Mouse (Mus musculus) stomach, embryonic 14.5 days (tissue): Measurements from ENCODE around the gene Adamts14. TPM values are rescaled to one million over a fixed set of nuclear protein-coding genes. Genes with fewer than 3 reads are reported as not detected.

Source experiments
- ATAC-seq: fragments of 200-750 bp; cut with Nextera tagmentation; 2 replicates; pipeline ENCODE4 v1.8.0; 2017; ENCODE audit warnings: low read depth, moderate TSS enrichment; ENCODE audit not compliant: insufficient number of reproducible peaks, insufficient read depth, low FRiP score
- H3K27ac ChIP-seq: fragments of 300-500 bp; sonication (generic); 2 replicates; pipeline ENCODE4 v1.5.1; 2014; ENCODE audit warnings: mild to moderate bottlenecking, low read length, moderate library complexity, mixed read lengths
- H3K27me3 ChIP-seq: fragments of 300-500 bp; sonication (generic); 2 replicates; pipeline ENCODE4 v1.6.1; 2014; ENCODE audit warnings: low read length, control low read depth, mixed read lengths; ENCODE audit not compliant: control insufficient read depth, insufficient read depth
- H3K36me3 ChIP-seq: fragments of 300-500 bp; sonication (generic); 2 replicates; pipeline ENCODE4 v1.6.1; 2014; ENCODE audit warnings: mild to moderate bottlenecking, control low read depth, low read length, moderate library complexity, mixed read lengths; ENCODE audit not compliant: control insufficient read depth, insufficient read depth
- H3K4me1 ChIP-seq: fragments of 300-500 bp; sonication (generic); 2 replicates; pipeline ENCODE4 v1.6.1; 2014; ENCODE audit warnings: low read length, control low read depth, mixed read lengths; ENCODE audit not compliant: control insufficient read depth, insufficient read depth
- H3K4me2 ChIP-seq: fragments of 300-500 bp; sonication (generic); replicated peaks from 2 replicates; pipeline ENCODE4 v1.6.1; 2014; ENCODE audit warnings: low read depth, low read length, control low read depth
- H3K4me3 ChIP-seq: fragments of 300-500 bp; sonication (generic); 2 replicates; pipeline ENCODE4 v1.5.1; 2014; ENCODE audit warnings: low read depth, low read length, control low read depth
- H3K9ac ChIP-seq: fragments of 300-500 bp; sonication (generic); replicated peaks from 2 replicates; pipeline ENCODE4 v1.6.1; 2014; ENCODE audit warnings: low read depth, mild to moderate bottlenecking, control low read depth, low read length, moderate library complexity, mixed read lengths
- H3K9me3 ChIP-seq: fragments of 300-500 bp; sonication (generic); 2 replicates; pipeline ENCODE4 v1.6.1; 2016; ENCODE audit warnings: low read depth, low read length, control low read depth; ENCODE audit not compliant: control insufficient read depth
- WGBS: fragments of 180-500 bp; shearing (Covaris S2); extraction: QIAGEN DNeasy Blood & Tissue Kit; methylation state at CpG from one replicate; pipeline ENCODE4 v1.1.7; 2014; 5-methylcytosine and 5-hydroxymethylcytosine counted together
- polyA plus RNA-seq: library from polyadenylated mRNA; unstranded; fragments of >200 nt; fragmentation: Nextera tagmentation; extraction: Ambion mirVana; gene quantifications from 2 replicates; pipeline ENCODE4 v1.2.1, GENCODE M21; 2014

Adamts14 gene
- polyA plus RNA-seq, 1 experiment from 2014 or later = 1.4 TPM

DNA sequence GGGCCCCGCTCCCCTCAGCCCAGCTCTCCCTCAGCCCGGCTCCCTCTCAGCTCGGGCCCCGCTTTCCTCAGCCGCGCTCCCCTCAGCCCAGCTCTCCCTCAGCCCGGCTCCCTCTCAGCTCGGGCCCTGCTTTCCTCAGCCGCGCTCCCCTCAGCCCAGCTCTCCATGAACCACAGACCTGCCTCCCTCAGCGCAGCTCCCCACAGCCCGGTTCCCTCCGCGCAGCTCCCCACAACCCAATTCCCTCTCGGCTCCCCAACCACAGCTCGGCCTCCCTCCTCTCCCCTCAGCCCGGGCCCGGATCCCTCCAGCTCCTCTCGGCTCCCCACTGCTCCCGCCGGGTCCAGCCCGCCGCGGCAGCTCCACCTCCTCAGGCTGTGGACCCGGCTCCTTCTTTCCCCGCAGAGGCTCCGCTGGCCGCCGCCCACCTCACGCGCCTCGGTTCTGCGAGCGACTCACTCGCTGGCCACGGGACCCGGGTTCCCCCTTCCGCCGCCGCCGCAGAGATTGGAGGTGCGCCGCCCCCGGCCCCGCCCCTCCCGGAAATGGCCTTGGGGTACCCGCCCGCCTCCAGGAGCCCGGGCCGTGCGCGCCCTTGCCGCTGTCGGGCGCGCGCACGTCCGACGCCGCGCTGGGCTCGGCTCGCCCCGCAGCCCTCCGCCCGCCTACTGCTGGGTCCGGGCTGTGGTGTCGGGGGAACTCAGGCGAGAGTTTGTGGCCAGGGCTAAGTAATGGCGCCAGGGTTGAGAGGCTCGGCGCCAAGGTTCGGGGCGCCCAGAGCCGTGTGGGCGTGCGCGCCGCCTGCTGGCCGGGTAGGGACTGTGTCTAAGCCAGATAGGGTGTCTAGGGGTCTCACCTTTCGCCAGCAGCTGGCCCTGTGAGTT is 125.8 kb downstream of the Adamts14 start, which contains the start of gene Sgpl1:
TSS of gene Sgpl1 (minus strand) at position 547 of the 884 bp plus-strand sequence.
- under 1% methylated on average over 80 of the region's 82 CpGs for WGBS

More for the DNA sequence above, 125.8 kb downstream of the Adamts14 start, which contains the start of gene Sgpl1:
- peak within 1 kb of the TSS; percentile 92 for H3K4me2 ChIP-seq
- H3K9me3 ChIP-seq = no peaks in the 10 kb centered on the region
- peaks cover 5% of the 10 kb centered on the region; the same call in 1 of the 2 replicates for H3K4me1 ChIP-seq
- H3K36me3 ChIP-seq = no peaks in the 10 kb centered on the region
- peak within 1 kb of the TSS; percentile 87 for H3K9ac ChIP-seq
- H3K27me3 ChIP-seq = no peaks in the 10 kb centered on the region
- H3K4me3 ChIP-seq = peak within 1 kb of the TSS; percentile 79
- peak; percentile 88 for ATAC-seq
- peak within 1 kb of the TSS; percentile 96 for H3K27ac ChIP-seq

Other genes starting within 250 kb of the Adamts14 start
- 105 and 114 TPM in 2 replicates for gene Pcbd1, start 184.1 kb downstream of the Adamts14 start, polyA plus RNA-seq
- 62.3 and 63.6 TPM in 2 replicates for gene Sgpl1, start 125.7 kb downstream of the Adamts14 start, polyA plus RNA-seq
- gene Tbata, start 101.5 kb downstream of the Adamts14 start, polyA plus RNA-seq = 0.22 TPM in 1 of 2 replicates, not detected in the other
- gene Prf1, start 24.4 kb upstream of the Adamts14 start, polyA plus RNA-seq = not detected in 2 replicates
- gene Pald1, start 110.1 kb upstream of the Adamts14 start, polyA plus RNA-seq = 14.8 and 16.5 TPM in 2 replicates
- gene Nodal, start 144.5 kb upstream of the Adamts14 start, polyA plus RNA-seq = 0.27 TPM in 1 of 2 replicates, not detected in the other
- 52.0 and 52.8 TPM in 2 replicates for gene Eif4ebp2, start 179.2 kb upstream of the Adamts14 start, polyA plus RNA-seq
- gene Lrrc20, start 202.4 kb upstream of the Adamts14 start, polyA plus RNA-seq = 5.3 and 6.9 TPM in 2 replicates